Mouse (Mus musculus): ENCODE measurements at regions not wholly inside any gene's neighbourhood (a gene's known extent, or its start where the extent isn't known, plus 50 kb on each side); places are given as distances from the start of the nearest gene placed in this dataset.

DNA sequence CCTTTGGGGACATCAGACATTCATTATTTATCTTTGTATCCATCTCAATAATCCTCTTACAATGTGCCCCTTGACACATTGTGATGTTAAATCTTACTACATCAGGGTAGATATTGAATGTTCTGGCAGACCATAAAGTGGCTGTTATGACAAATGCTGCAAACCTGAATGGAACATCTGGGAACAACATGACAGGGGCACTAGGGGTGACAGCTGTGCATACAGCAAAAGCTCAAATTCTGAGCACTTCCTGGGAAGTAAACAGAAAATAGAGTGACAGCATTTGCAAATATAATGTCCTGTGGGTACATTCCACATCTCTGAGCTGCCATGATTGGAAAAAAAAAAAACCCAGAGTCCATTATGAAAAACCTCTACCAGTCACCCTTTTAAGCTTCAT lies 1162.6 kb upstream of the Sel1l start:
- no peak for TF ChIP-seq CTCF (IDR thresholded peaks at IDR 0.05; ENCODE audit: extremely low read depth, insufficient read length, insufficient replicate concordance, low read depth, low read length)
- TF ChIP-seq POLR2A (IDR thresholded peaks at IDR 0.05; ENCODE audit: low read depth, low read length), result no peak
